Mouse (Mus musculus) forebrain, embryonic 12.5 days (tissue): ENCODE results near the gene Slc27a3. TPM values are rescaled to one million over a fixed set of nuclear protein-coding genes. Genes with fewer than 3 reads are reported as not detected.

Source experiments
- ATAC-seq: fragments of 200-750 bp; cut with Nextera tagmentation; 2 replicates; pipeline ENCODE4 v1.8.0; 2017; ENCODE audit warnings: moderate TSS enrichment; ENCODE audit not compliant: low FRiP score
- H3K27ac ChIP-seq: fragments of 300-500 bp; sonication (generic); 2 replicates; pipeline ENCODE4 v1.5.1; 2016; ENCODE audit warnings: mild to moderate bottlenecking
- H3K27me3 ChIP-seq: fragments of 300-500 bp; sonication (generic); 2 replicates; pipeline ENCODE4 v1.6.1; 2016; ENCODE audit warnings: mild to moderate bottlenecking
- H3K36me3 ChIP-seq: fragments of 300-500 bp; sonication (generic); replicated peaks from 2 replicates; pipeline ENCODE4 v1.6.1; 2016; ENCODE audit warnings: mild to moderate bottlenecking
- H3K4me1 ChIP-seq: fragments of 300-500 bp; sonication (generic); 2 replicates; pipeline ENCODE4 v1.6.1; 2016
- H3K4me2 ChIP-seq: fragments of 300-500 bp; sonication (generic); 2 replicates; pipeline ENCODE4 v1.6.1; 2016; ENCODE audit warnings: mild to moderate bottlenecking, moderate library complexity
- H3K4me3 ChIP-seq: fragments of 300-500 bp; sonication (generic); replicated peaks from 2 replicates; pipeline ENCODE4 v1.5.1; 2016; ENCODE audit warnings: mild to moderate bottlenecking
- H3K9ac ChIP-seq: fragments of 300-500 bp; sonication (generic); 2 replicates; pipeline ENCODE4 v1.6.1; 2016; ENCODE audit warnings: mild to moderate bottlenecking
- H3K9me3 ChIP-seq: fragments of 300-500 bp; sonication (generic); 2 replicates; pipeline ENCODE4 v1.6.1; 2016
- WGBS: fragments of 180-500 bp; shearing (Covaris S2); methylation state at CpG from one replicate; pipeline ENCODE4 v1.1.7; 2016; 5-methylcytosine and 5-hydroxymethylcytosine counted together
- polyA plus RNA-seq: library from polyadenylated mRNA; unstranded; fragments of >200 nt; fragmentation: Nextera tagmentation; extraction: Ambion mirVana; gene quantifications from 2 replicates; pipeline ENCODE4 v1.2.1, GENCODE M21; 2016

Slc27a3 gene
- polyA plus RNA-seq, result 14.7 and 18.3 TPM in 2 replicates

DNA sequence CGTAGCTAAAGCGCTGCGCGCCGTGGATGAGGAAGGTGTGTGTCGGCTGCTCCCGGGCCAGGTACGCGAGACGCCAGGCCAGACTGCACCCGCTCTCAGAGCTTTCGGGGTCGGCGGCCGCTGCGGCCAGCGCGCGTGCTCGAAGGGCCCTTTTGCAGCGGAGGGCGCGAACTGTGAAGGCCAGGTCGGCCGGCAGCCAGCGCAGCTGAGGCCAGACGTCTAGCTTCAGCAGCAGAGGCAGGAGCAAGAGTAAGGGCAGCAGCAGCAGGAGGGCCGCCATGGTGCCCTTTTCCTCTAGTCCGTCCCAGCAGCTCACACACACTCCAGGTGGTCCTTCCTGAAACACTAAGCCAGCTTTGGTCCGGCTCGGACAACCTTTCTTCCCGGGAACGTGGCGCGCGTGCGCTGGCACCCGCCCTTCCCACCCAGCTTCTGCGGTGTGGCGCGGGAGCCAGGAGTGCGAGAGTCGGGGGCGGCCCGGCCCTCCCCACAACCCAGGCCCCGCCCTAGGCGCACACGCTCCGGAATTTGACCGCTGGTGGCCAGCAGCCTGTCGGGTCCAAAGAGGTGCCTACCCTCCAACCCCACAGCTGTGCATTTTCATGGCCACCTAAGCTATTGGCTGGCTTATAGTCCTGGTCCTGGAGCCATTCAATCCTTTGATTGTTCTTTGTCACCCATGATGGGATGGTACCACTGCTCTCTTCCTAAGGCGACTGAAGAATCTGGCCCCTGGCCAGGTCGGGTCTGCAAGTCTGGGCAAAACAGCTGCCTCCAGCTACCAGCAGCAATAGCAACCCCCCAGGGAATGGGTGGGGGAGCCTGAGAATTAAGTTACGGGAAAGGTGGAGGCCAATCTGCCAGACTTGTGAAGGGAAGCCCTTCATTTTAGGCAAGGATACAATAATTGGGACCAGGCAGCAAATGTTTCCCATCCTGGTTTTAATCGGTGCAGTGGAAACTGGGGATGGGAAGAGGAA is at the start of gene Slc27a3:
Gene Slc27a3 (minus strand): TSS at position 428 of the 980 bp plus-strand sequence.
- Histone ChIP-seq H3K4me2 (peak within 1 kb of the TSS; percentile 95), H3K9me3 (no peaks in the 10 kb centered on the region), H3K4me3 (peak within 1 kb of the TSS; percentile 64), H3K4me1 (peaks cover 31% of the 10 kb centered on the region), H3K27me3 (0 out of 2 replicates have a peak, but pooled peaks cover 9% of the 10 kb centered on the region), H3K27ac (peak within 1 kb of the TSS; percentile 89), H3K9ac (peak within 1 kb of the TSS; percentile 74), H3K36me3 (peaks cover 50% of the 10 kb centered on the region)
- under 1% methylated on average over 50 of the region's 55 CpGs for WGBS
- ATAC-seq, result peak; percentile 55

DNA sequence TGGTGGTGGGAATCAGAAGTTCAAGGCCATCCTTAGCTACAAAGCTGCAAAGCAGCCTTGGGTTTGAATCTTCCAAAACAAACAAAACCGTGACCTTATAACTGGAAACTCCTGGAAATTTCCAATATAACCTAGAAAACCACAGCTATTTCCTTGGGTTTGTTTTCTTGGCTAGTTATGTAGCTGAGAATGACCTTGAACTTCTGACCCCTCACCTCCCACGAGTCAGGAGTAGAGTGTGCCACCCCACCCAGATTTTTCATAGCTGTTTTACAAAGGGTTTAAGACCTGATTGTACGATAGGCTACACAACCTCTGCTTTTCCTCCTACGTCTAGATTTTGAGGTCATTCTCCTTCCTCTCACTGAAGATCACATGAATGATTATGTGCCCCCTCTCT is 47.4 kb upstream of the Slc27a3 start:
- H3K9me3 ChIP-seq, result no peaks in the 10 kb centered on the region
- H3K27me3 ChIP-seq, result no peaks in the 10 kb centered on the region
- ATAC-seq, result no peak
- H3K36me3 ChIP-seq, result no peaks in the 10 kb centered on the region
- H3K9ac ChIP-seq, result no peak overlapping the region
- no peak overlapping the region for H3K4me2 ChIP-seq
- H3K4me3 ChIP-seq, result no peak overlapping the region
- peaks cover 11% of the 10 kb centered on the region for H3K4me1 ChIP-seq
- H3K27ac ChIP-seq, result no peak overlapping the region
- 75% methylated on average over 4 of the region's 4 CpGs for WGBS

DNA sequence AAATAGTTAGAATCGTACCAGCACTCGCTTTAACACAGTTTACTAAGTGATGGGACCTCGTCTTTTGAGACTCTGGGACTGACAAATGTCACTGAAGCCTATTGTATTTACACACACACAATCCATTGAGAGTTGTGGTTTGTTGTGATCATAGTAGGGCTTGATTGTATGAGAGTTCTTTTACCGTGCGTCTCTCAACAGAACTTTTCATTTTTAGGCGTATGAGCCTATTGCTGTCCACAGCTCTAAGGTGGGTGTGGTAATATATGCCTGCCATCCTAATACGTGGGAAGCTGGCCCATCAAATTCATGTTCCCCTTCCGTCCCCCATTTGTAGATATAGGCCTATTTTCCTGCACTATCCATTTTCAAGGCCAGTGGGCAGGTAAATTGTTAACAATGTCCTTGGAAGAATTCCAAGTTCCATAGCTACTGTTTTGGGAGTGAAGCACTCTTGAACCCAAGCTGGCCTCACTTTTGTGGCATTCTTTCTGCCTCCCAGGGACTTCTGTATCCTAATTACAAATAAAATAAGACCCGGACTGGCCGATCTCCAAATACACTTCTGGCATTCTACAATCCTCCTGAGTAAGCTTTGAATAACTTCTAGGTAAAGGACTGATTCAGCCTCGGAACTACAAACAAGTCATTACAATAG is 44.5 kb upstream of the Slc27a3 start:
- Histone ChIP-seq H3K27me3 (no peaks in the 10 kb centered on the region), H3K4me2 (peak overlapping the region; percentile 96), H3K4me1 (peaks cover 30% of the 10 kb centered on the region), H3K9ac (peak overlapping the region; percentile 51), H3K9me3 (no peaks in the 10 kb centered on the region), H3K27ac (peak overlapping the region; percentile 97), H3K4me3 (peak overlapping the region; percentile 82), H3K36me3 (peaks cover 8% of the 10 kb centered on the region; the same call in 1 of the 2 replicates)
- 0 out of 2 replicates have a peak, but pooled peaks have one; percentile 3 for ATAC-seq
- WGBS, result 60% methylated on average over 11 of the region's 11 CpGs

DNA sequence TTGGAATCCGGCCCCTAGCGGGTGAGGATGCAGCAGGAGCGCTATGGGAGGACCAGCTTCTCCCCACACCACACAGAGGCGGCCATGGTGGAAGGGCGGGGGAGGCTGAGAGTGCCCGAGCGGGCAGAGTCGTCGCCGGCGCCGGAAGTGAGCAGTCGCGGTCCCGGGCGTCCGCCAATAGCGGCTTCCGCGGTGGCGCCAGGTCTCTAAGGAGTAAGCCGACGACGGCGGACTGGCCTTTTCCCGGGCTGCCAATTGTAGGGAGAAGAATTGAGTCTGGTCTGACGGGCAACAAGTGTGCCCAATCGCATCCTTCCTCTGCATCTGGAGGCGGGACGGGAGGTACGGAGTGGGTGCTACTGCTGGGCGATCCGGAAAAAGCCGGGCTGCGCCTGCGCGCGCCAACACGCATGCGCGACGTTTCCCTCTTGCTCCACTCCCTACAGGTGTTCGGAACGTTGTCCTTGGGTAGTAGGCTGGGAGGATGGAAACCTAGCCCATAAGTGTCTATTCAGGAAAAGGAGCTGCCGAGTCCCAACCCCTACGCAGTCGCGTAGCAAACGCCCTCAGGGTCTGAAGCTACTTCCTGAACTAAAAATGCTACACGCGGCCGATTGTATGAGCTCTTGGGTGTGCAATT is 43.8 kb upstream of the Slc27a3 start, which contains the start of gene Ints3:
Gene Ints3 (minus strand): TSS at position 242 of the 640 bp plus-strand sequence.
- Histone ChIP-seq H3K4me3 (peak within 1 kb of the TSS; percentile 82), H3K9ac (peak within 1 kb of the TSS; percentile 90), H3K27me3 (no peaks in the 10 kb centered on the region), H3K9me3 (no peaks in the 10 kb centered on the region), H3K4me2 (peak within 1 kb of the TSS; percentile 96), H3K36me3 (peaks cover 10% of the 10 kb centered on the region; the same call in 1 of the 2 replicates), H3K27ac (peak within 1 kb of the TSS; percentile 97), H3K4me1 (peaks cover 30% of the 10 kb centered on the region)
- peak; percentile 99 for ATAC-seq
- WGBS, result under 1% methylated on average over 52 of the region's 52 CpGs

DNA sequence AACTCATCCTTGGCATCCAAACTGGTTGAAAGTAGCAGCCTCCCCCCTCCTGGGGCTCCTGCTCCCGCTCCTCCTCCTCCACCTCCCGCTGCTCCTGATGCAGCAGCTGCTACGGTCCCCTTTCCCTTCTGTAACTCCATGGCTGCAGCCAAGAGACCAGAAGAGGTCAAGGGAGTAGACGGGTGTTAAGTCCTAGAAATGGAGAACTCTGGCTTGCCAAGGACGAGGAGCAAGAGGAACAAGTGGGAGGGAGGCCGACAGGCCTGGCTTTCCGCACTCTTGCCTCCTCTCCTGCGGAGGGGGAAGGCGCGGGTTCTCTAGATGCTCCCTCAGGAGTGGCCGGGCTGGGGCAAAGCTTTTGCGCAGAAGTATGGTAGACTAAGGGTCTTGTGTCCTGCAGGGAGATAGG is 43.1 kb upstream of the Slc27a3 start:
- ATAC-seq, result peak; percentile 41
- 0% methylated on average over 12 of the region's 12 CpGs for WGBS

DNA sequence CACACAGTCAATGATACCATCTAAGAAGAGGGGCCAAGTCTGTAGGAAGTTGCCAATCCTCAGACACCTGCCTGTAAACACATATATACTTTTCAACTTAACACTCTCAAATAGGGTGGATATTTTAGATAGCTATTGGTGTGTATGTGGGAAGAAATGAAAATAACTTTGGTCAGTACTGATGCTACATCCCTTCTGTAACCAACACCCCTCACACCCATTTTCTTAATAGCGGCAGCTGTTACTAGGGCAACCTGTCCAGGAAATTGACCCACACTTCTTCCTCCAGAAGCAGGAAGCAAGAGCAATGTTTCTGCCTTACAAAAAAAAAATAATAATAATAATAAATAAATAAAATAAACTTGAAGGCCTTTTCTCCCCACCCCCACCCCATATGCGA is 42.6 kb upstream of the Slc27a3 start:
- H3K4me1 ChIP-seq, result peaks cover 32% of the 10 kb centered on the region
- H3K4me2 ChIP-seq, result peak overlapping the region; percentile 96
- H3K9me3 ChIP-seq, result no peaks in the 10 kb centered on the region
- H3K27me3 ChIP-seq, result no peaks in the 10 kb centered on the region
- H3K36me3 ChIP-seq, result peaks cover 10% of the 10 kb centered on the region; the same call in 1 of the 2 replicates
- peak overlapping the region; percentile 82 for H3K4me3 ChIP-seq
- 0 out of 2 replicates have a peak overlapping the region, but pooled peaks have one; percentile 97 for H3K27ac ChIP-seq
- 23% methylated on average over 2 of the region's 2 CpGs for WGBS
- ATAC-seq, result no peak
- peak overlapping the region; percentile 90 for H3K9ac ChIP-seq

More for the DNA sequence above, 43.1 kb upstream of the Slc27a3 start:
- Histone ChIP-seq H3K4me2 (peak overlapping the region; percentile 96), H3K27me3 (no peaks in the 10 kb centered on the region), H3K9me3 (no peaks in the 10 kb centered on the region), H3K4me3 (peak overlapping the region; percentile 82), H3K9ac (peak overlapping the region; percentile 90), H3K36me3 (peaks cover 10% of the 10 kb centered on the region; the same call in 1 of the 2 replicates), H3K27ac (peak overlapping the region; percentile 97), H3K4me1 (peaks cover 32% of the 10 kb centered on the region)

DNA sequence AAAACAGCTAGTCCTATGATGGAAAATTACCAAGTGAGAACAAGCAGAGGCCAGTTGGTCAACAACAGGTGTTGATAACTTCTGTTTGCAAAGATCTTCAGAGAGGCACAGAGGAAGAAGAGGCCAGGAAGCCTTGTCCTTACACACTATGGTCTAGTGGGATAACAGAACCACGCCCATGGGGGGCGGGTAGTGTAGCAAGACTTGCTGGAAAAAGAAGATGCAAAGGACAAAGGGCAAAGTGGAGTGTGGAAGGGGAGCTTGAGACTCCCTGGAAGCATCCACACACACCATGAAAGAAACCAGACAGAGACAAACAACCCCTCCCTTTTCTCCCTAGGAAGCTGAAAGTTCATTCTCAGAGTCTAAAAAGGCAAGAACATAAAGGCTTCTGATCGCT is 39.8 kb upstream of the Slc27a3 start:
- Histone ChIP-seq H3K4me1 (peaks cover 32% of the 10 kb centered on the region), H3K27ac (no peak overlapping the region), H3K9me3 (no peaks in the 10 kb centered on the region), H3K36me3 (peaks cover 10% of the 10 kb centered on the region; the same call in 1 of the 2 replicates), H3K27me3 (no peaks in the 10 kb centered on the region), H3K4me2 (no peak overlapping the region), H3K4me3 (no peak overlapping the region), H3K9ac (no peak overlapping the region)
- 91% methylated on average over 3 of the region's 3 CpGs for WGBS
- no peak for ATAC-seq

DNA sequence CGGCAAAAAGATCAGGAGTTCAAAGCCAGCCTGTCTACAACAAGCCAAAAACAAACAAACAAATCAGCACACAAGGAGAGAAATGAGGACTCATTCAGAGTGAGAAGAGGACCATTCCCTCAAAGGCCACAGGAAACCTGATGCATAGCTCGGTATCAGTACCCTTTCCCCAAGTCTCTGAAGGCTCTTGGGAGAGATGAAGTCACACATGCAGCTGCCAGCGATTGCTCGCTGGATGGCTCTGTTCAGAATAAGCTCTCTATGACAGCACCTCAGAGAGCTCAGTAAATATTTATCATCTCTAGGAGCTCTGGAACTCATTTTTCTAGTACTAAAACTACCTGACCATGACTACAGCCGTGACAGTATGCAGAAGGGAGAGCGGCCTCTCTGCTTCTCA is 38.4 kb upstream of the Slc27a3 start:
- Histone ChIP-seq H3K4me3 (no peak overlapping the region), H3K27me3 (no peaks in the 10 kb centered on the region), H3K9ac (no peak overlapping the region), H3K27ac (no peak overlapping the region), H3K4me1 (peaks cover 25% of the 10 kb centered on the region), H3K36me3 (peaks cover 18% of the 10 kb centered on the region), H3K4me2 (no peak overlapping the region), H3K9me3 (no peaks in the 10 kb centered on the region)
- ATAC-seq, result no peak
- WGBS, result 86% methylated on average over 6 of the region's 6 CpGs

DNA sequence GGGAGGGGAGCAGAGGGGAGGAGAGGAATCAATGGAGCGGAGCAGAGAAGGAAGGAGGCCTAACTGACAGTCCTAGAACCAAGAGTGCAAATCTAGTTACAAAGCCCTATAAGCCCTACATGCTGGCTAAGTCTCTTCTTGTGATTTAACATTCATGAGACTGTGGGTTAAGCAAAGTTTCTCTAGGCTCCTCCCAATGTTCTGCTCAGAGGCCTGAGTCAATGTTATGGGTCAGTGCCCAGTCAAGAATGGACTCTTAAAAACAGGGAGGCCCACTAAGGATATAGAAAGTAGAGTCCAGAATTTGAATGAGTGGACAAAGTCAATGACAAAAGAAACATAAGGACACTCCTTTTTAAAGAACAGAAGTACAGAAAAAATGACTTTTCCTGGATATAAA is 37.8 kb upstream of the Slc27a3 start:
- Histone ChIP-seq H3K4me1 (peaks cover 25% of the 10 kb centered on the region), H3K9ac (no peak overlapping the region), H3K9me3 (no peaks in the 10 kb centered on the region), H3K36me3 (peaks cover 24% of the 10 kb centered on the region), H3K27ac (no peak overlapping the region), H3K4me2 (no peak overlapping the region), H3K27me3 (no peaks in the 10 kb centered on the region), H3K4me3 (no peak overlapping the region)
- ATAC-seq, result no peak
- 33% methylated on average over 1 of the region's 1 CpGs for WGBS

DNA sequence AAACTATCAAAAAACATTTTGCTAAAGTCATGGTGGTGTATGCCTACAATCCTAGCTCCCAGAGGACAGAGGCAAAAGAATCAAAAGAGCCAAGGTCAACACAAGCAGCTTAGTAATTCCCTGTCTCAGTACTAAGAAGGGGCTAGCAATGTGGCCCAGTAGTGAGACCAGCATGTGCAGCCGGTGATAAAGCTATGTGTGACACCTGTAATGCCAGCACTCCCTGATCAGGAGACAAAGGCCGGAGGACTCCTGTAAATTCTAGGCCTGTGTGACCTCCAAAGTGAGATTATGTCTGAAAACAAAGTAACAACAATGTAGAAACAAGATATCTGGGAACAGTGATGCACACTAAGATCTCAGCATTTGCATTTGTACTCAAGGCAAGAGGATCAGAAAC is 35.8 kb upstream of the Slc27a3 start:
- no peak for ATAC-seq
- no peak overlapping the region for H3K4me3 ChIP-seq
- H3K9me3 ChIP-seq, result no peaks in the 10 kb centered on the region
- no peak overlapping the region for H3K9ac ChIP-seq
- peaks cover 40% of the 10 kb centered on the region for H3K36me3 ChIP-seq
- H3K27me3 ChIP-seq, result no peaks in the 10 kb centered on the region
- H3K4me1 ChIP-seq, result peaks cover 5% of the 10 kb centered on the region; the same call in 1 of the 2 replicates
- H3K27ac ChIP-seq, result no peak overlapping the region
- WGBS, result 93% methylated on average over 2 of the region's 2 CpGs
- no peak overlapping the region for H3K4me2 ChIP-seq

DNA sequence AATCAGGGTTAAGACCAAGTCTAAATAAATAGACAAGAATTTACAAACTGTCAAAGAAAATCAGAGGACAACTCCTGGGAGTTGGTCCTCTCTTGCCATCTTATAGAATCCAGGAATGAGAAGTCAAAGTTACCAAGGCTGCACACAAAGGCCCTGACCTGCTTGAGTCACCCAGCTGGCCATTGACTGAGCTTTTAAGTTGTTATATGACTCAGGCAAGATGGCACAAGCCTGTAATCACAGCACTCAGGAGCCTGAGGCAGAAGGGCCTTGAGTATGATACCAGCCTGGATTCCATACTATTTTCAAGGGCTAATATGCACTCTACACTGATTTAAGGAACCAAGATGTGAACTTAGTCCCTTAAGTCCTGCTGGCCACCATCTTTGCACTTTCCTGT is 33.8 kb upstream of the Slc27a3 start:
- Histone ChIP-seq H3K36me3 (peaks cover 44% of the 10 kb centered on the region), H3K4me1 (0 out of 2 replicates have a peak, but pooled peaks cover 3% of the 10 kb centered on the region), H3K27ac (no peak overlapping the region), H3K4me2 (no peak overlapping the region), H3K9me3 (no peaks in the 10 kb centered on the region), H3K27me3 (no peaks in the 10 kb centered on the region), H3K4me3 (no peak overlapping the region), H3K9ac (no peak overlapping the region)
- no peak for ATAC-seq

DNA sequence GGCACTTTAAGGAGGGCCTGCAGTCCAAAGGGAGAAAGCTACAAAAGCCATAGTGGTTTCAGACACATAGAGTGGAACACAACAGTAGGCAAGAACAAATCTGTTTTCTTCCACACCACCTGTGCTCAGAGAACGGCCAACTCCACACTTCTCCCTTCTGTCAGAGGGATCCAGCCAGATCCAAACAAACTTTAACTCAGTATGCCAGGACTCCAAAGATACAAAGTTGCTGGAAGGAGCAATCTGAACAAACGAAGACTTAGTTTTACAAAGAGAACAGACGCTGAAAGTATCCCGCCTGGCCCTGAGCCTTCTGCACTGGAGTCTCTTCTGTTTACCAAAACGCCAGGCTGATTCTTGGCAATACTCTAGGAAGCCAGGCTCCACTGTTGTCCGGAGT is 31.0 kb upstream of the Slc27a3 start:
- 94% methylated on average over 6 of the region's 6 CpGs for WGBS
- Histone ChIP-seq H3K36me3 (peaks cover 67% of the 10 kb centered on the region), H3K27me3 (no peaks in the 10 kb centered on the region), H3K4me2 (no peak overlapping the region), H3K9me3 (no peaks in the 10 kb centered on the region), H3K9ac (no peak overlapping the region), H3K4me3 (no peak overlapping the region), H3K27ac (no peak overlapping the region), H3K4me1 (no peaks in the 10 kb centered on the region)
- ATAC-seq, result no peak
